Mouse (Mus musculus) MEL (cell line): ENCODE measurements around the gene Rnd1. TPM values are rescaled to one million over a fixed set of nuclear protein-coding genes. Genes with fewer than 3 reads are reported as not detected.

ENCODE experiments used
- ETS1 ChIP-seq: IDR thresholded peaks from 2 replicates; pipeline ENCODE4 v1.6.1; 2012; ENCODE audit warnings: low read depth, mild to moderate bottlenecking, inconsistent platforms, low read length, improper control_type of control experiment, moderate library complexity
- HCFC1 ChIP-seq: IDR thresholded peaks from 2 replicates; pipeline ENCODE4 v1.6.1; 2012; ENCODE audit warnings: low read depth, mild to moderate bottlenecking, inconsistent platforms, low read length, improper control_type of control experiment, moderate library complexity
- JUND ChIP-seq: IDR thresholded peaks from 2 replicates; pipeline ENCODE4 v1.6.1; 2011; ENCODE audit warnings: low read depth, mild to moderate bottlenecking, improper control_type of control experiment, low read length
- MAFK ChIP-seq: IDR thresholded peaks from 2 replicates; pipeline ENCODE4 v1.6.1; 2011; ENCODE audit warnings: low read depth, mild to moderate bottlenecking, low read length, improper control_type of control experiment, borderline replicate concordance
- MXI1 ChIP-seq: IDR thresholded peaks from 2 replicates; pipeline ENCODE4 v1.6.1; 2011; ENCODE audit warnings: mild to moderate bottlenecking, low read depth, low read length, improper control_type of control experiment
- MYB ChIP-seq: IDR thresholded peaks from 2 replicates; pipeline ENCODE4 v1.6.1; 2011; ENCODE audit warnings: mild to moderate bottlenecking, low read depth, low read length, improper control_type of control experiment
- MYC ChIP-seq: IDR thresholded peaks from 2 replicates; pipeline ENCODE4 v1.6.1; 2011; ENCODE audit warnings: low read depth, mild to moderate bottlenecking, low read length, improper control_type of control experiment, moderate library complexity
- POLR2AphosphoS2 ChIP-seq: IDR thresholded peaks from 2 replicates; pipeline ENCODE4 v1.6.1; 2011; ENCODE audit warnings: low read length, improper control_type of control experiment
- TBP ChIP-seq: IDR thresholded peaks from 2 replicates; pipeline ENCODE4 v1.8.0; 2011; ENCODE audit warnings: low read depth, low read length, improper control_type of control experiment
- ZC3H11A ChIP-seq: IDR thresholded peaks from 2 replicates; pipeline ENCODE4 v1.6.1; 2012; ENCODE audit warnings: low read depth, mild to moderate bottlenecking, inconsistent platforms, low read length, improper control_type of control experiment
- ZNF384 ChIP-seq: IDR thresholded peaks from 2 replicates; pipeline ENCODE4 v1.6.1; 2012; ENCODE audit warnings: low read depth, mild to moderate bottlenecking, inconsistent platforms, low read length, improper control_type of control experiment
- polyA plus RNA-seq, 2 experiments: library from polyadenylated mRNA; stranded (reverse) in 1 of 2; unstranded in 1 of 2; fragments of >175 nt in 1 of 2; fragments of >200 nt in 1 of 2; gene quantifications; 2 replicates each; pipeline versions ENCODE4 v1.2.1 to v1.2.4; 2012; ENCODE audit warnings: low replicate concordance in 2 of 2, low read depth in 1 of 2; ENCODE audit not compliant: insufficient read length in 2 of 2, insufficient read depth in 1 of 2, missing spikeins in 1 of 2
- total RNA-seq: library from RNA; depleted of rRNA; stranded (reverse); fragments of 300-350 nt; gene quantifications from 2 replicates; pipeline ENCODE4 v1.2.3, GENCODE M21; 2012; rRNA removed

The Rnd1 gene
- total and polyA plus RNA-seq, 3 experiments = 5.5 to 6.0 TPM; not detected in 1

DNA sequence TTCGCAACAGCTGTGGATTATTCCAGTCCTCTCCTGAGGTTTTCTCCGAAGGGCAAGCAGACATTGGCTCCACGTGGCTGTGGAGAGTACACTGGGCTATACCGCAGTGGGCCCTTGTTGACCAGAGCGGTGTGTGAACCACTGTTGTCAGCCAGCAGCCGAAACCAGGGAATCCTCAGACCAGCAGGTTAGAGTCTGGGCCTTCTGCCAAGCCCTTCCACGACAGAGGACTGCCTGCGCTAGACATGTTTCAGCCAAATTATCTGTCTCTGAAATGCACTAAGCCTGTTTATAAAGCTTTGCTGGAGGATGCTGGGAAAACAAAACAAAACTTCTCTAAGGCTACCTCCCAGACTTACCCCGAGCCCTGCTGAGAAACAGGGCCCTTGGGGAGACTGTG, 62.7 kb downstream of the Rnd1 start (continued):
- TF ChIP-seq ETS1 = peak; percentile 34; the same call in 1 of the 2 replicates
- no peak for TF ChIP-seq POLR2AphosphoS2
- no peak for TF ChIP-seq ZC3H11A
- TF ChIP-seq MYB = no peak
- no peak for TF ChIP-seq MXI1
- TF ChIP-seq JUND = no peak
- TF ChIP-seq MYC = 0 out of 2 replicates have a peak, but pooled peaks have one; percentile 39
- TF ChIP-seq MAFK = no peak
- TF ChIP-seq ZNF384 = no peak
- TF ChIP-seq TBP = 0 out of 2 replicates have a peak, but pooled peaks have one; percentile 23
- no peak for TF ChIP-seq HCFC1

Other genes with a start within 250 kb of the Rnd1 start
- gene Olfr282, start 246.2 kb downstream of the Rnd1 start, total RNA-seq = not detected in 2 replicates
- under 1 TPM in 1 of 2 experiments, not detected in 1; 0.18 TPM for gene Olfr282, start 246.2 kb downstream of the Rnd1 start, polyA plus RNA-seq
- 0.08 TPM in 1 of 2 replicates, not detected in the other for gene Olfr281, start 224.9 kb downstream of the Rnd1 start, total RNA-seq
- gene Olfr281, start 224.9 kb downstream of the Rnd1 start, polyA plus RNA-seq = under 1 TPM in 1 of 2 experiments, not detected in 1; 0.40 TPM
- gene OR5BS1P, start 207.6 kb downstream of the Rnd1 start, total RNA-seq = 0.04 TPM in 1 of 2 replicates, not detected in the other
- not detected for gene OR5BS1P, start 207.6 kb downstream of the Rnd1 start, polyA plus RNA-seq
- gene Lalba, start 194.7 kb downstream of the Rnd1 start, total RNA-seq = not detected in 2 replicates
- gene Lalba, start 194.7 kb downstream of the Rnd1 start, polyA plus RNA-seq = not detected
- gene Olfr279, start 185.1 kb downstream of the Rnd1 start, total RNA-seq = under 0.01 TPM in 1 of 2 replicates, not detected in the other
- 10 to 100 TPM in 1 of 2 experiments, under 1 TPM in 1; 0.03 to 81.4 TPM for gene Olfr279, start 185.1 kb downstream of the Rnd1 start, polyA plus RNA-seq
- 150 and 157 TPM in 2 replicates for gene Kansl2, start 143.2 kb downstream of the Rnd1 start, total RNA-seq
- 100 to 1,000 TPM in 1 of 2 experiments, not detected in 1; 170 TPM for gene Kansl2, start 143.2 kb downstream of the Rnd1 start, polyA plus RNA-seq
- gene Ccnt1, start 106.5 kb downstream of the Rnd1 start, total RNA-seq = 40.5 and 44.0 TPM in 2 replicates
- 10 to 100 TPM; 19.5 to 63.2 TPM for gene Ccnt1, start 106.5 kb downstream of the Rnd1 start, polyA plus RNA-seq
- 0.50 TPM in 1 of 2 replicates, not detected in the other for gene 4930415O20Rik, start 106.5 kb downstream of the Rnd1 start, total RNA-seq
- under 1 TPM in 1 of 2 experiments, not detected in 1; 0.31 TPM for gene 4930415O20Rik, start 106.5 kb downstream of the Rnd1 start, polyA plus RNA-seq
- 58.9 and 76.0 TPM in 2 replicates for gene Adcy6, start 67.4 kb downstream of the Rnd1 start, total RNA-seq
- 10 to 100 TPM in 1 of 2 experiments, not detected in 1; 77.3 TPM for gene Adcy6, start 67.4 kb downstream of the Rnd1 start, polyA plus RNA-seq
- gene Cacnb3, start 46.6 kb downstream of the Rnd1 start, total RNA-seq = 1.4 TPM in 2 replicates
- gene Cacnb3, start 46.6 kb downstream of the Rnd1 start, polyA plus RNA-seq = 1 to 10 TPM in 1 of 2 experiments, not detected in 1; 8.5 TPM
- 193 and 213 TPM in 2 replicates for gene Ddx23, start 14.6 kb downstream of the Rnd1 start, total RNA-seq
- 100 to 1,000 TPM; 194 to 252 TPM for gene Ddx23, start 14.6 kb downstream of the Rnd1 start, polyA plus RNA-seq
- not detected in 2 replicates for gene Ccdc65, start 30.7 kb upstream of the Rnd1 start, total RNA-seq
- gene Ccdc65, start 30.7 kb upstream of the Rnd1 start, polyA plus RNA-seq = under 1 TPM in 1 of 2 experiments, not detected in 1; 0.13 TPM
- 109 and 160 TPM in 2 replicates for gene Fkbp11, start 50.7 kb upstream of the Rnd1 start, total RNA-seq
- gene Fkbp11, start 50.7 kb upstream of the Rnd1 start, polyA plus RNA-seq = 100 to 1,000 TPM in 1 of 2 experiments, not detected in 1; 118 TPM
- gene Arf3, start 85.8 kb upstream of the Rnd1 start, total RNA-seq = 37.4 and 41.1 TPM in 2 replicates
- 100 to 1,000 TPM; 140 to 239 TPM for gene Arf3, start 85.8 kb upstream of the Rnd1 start, polyA plus RNA-seq
- 0.13 and 0.23 TPM in 2 replicates for gene Wnt10b, start 100.7 kb upstream of the Rnd1 start, total RNA-seq
- gene Wnt10b, start 100.7 kb upstream of the Rnd1 start, polyA plus RNA-seq = under 1 TPM in 1 of 2 experiments, not detected in 1; 0.14 TPM
- not detected in 2 replicates for gene Wnt1, start 112.4 kb upstream of the Rnd1 start, total RNA-seq
- not detected for gene Wnt1, start 112.4 kb upstream of the Rnd1 start, polyA plus RNA-seq
- 2.8 and 4.0 TPM in 2 replicates for gene Ddn, start 132.0 kb upstream of the Rnd1 start, total RNA-seq
- gene Ddn, start 132.0 kb upstream of the Rnd1 start, polyA plus RNA-seq = 1 to 10 TPM in 1 of 2 experiments, not detected in 1; 4.2 TPM
- gene Prkag1, start 154.1 kb upstream of the Rnd1 start, total RNA-seq = 122 and 126 TPM in 2 replicates
- 100 to 1,000 TPM; 141 to 348 TPM for gene Prkag1, start 154.1 kb upstream of the Rnd1 start, polyA plus RNA-seq
- gene Kmt2d, start 193.7 kb upstream of the Rnd1 start, total RNA-seq = 12.5 and 15.4 TPM in 2 replicates
- gene Kmt2d, start 193.7 kb upstream of the Rnd1 start, polyA plus RNA-seq = 10 to 100 TPM; 42.0 to 47.7 TPM
- gene Rhebl1, start 217.1 kb upstream of the Rnd1 start, total RNA-seq = 9.4 and 10.1 TPM in 2 replicates
- gene Rhebl1, start 217.1 kb upstream of the Rnd1 start, polyA plus RNA-seq = 10 to 100 TPM in 1 of 2 experiments, not detected in 1; 16.6 TPM
- 0.12 TPM in 1 of 2 replicates, not detected in the other for gene Dhh, start 221.1 kb upstream of the Rnd1 start, total RNA-seq
- not detected for gene Dhh, start 221.1 kb upstream of the Rnd1 start, polyA plus RNA-seq
- 7.0 and 13.5 TPM in 2 replicates for gene Lmbr1l, start 240.8 kb upstream of the Rnd1 start, total RNA-seq
- gene Lmbr1l, start 240.8 kb upstream of the Rnd1 start, polyA plus RNA-seq = 10 to 100 TPM in 1 of 2 experiments, not detected in 1; 17.3 TPM